Mouse (Mus musculus) CH12.LX (cell line): ENCODE data around the gene Csnk2b.

Experiments used
- CTCF ChIP-seq, 2 experiments: IDR thresholded peaks in 1 of 2; conservative IDR thresholded peaks in 1 of 2; 2 replicates each; pipeline ENCODE4 v1.5.1; 2011 to 2012; ENCODE audit warnings: low read depth in 2 of 2, low read length in 2 of 2, improper control_type of control experiment in 1 of 2, inconsistent platforms in 1 of 2, mild to moderate bottlenecking in 1 of 2, moderate library complexity in 1 of 2
- EP300 ChIP-seq: IDR thresholded peaks from 2 replicates; pipeline ENCODE4 v1.6.1; 2011; ENCODE audit warnings: low read length, improper control_type of control experiment
- MAX ChIP-seq: IDR thresholded peaks from 2 replicates; pipeline ENCODE4 v1.6.1; 2011; ENCODE audit warnings: low read length, improper control_type of control experiment
- POLR2A ChIP-seq: IDR thresholded peaks from 2 replicates; pipeline ENCODE4 v1.6.1; 2011; ENCODE audit warnings: low read depth, mild to moderate bottlenecking, improper control_type of control experiment, low read length
- TBP ChIP-seq: conservative IDR thresholded peaks from 2 replicates; pipeline ENCODE4 v1.6.1; 2011; ENCODE audit warnings: low read depth, low read length, improper control_type of control experiment
- UBTF ChIP-seq: IDR thresholded peaks from 2 replicates; pipeline ENCODE4 v1.6.1; 2012; ENCODE audit warnings: low read depth, mild to moderate bottlenecking, inconsistent platforms, low read length, improper control_type of control experiment, moderate library complexity
- ZNF384 ChIP-seq: IDR thresholded peaks from 2 replicates; pipeline ENCODE4 v1.6.1; 2012; ENCODE audit warnings: low read depth, low read length, improper control_type of control experiment, inconsistent platforms

DNA sequence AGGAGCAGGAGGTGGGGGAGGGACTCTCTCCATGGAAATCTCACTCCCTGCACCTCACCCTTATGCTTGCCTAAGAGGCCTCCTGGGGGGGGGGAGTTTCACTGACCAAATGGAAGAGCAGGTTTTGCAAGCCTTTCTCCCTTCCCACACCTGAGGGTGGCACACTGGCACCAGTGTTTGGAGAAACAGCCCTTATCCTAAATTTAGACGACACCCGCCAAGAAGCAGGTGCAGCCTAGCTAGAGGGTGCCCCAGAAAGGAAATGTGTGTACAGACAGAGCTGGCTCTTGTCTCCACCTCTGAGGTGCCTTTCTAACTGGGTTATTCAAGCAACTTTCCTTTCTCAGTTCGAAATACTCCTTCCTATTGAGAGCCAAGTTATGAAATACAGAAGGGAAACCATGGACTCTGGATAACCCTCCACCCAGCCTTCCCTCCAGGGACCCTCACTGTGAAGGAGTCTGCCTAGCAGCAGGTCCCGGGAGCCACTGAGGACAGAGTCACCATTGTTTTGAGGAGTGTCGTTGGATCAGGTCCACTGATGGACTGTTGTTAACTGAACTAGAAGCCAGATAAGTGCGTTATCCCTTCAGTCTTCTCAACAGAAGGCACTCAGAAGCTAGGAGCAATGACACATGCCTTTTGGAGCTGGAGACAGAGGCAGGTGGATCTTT lies 51.2 kb downstream of the Csnk2b start:
- TF ChIP-seq POLR2A, result no peak
- no peak for TF ChIP-seq CTCF (conservative IDR thresholded peaks at IDR 0.05 in 1 of 2, IDR thresholded peaks at IDR 0.05 in 1 of 2; ENCODE audit: low read depth in 2 of 2, low read length in 2 of 2)
- TF ChIP-seq TBP, result no peak
- no peak for TF ChIP-seq EP300
- TF ChIP-seq UBTF, result no peak
- no peak for TF ChIP-seq ZNF384
- no peak for TF ChIP-seq MAX
